Mouse (Mus musculus): Measurements from ENCODE around the gene Alg1.

DNA sequence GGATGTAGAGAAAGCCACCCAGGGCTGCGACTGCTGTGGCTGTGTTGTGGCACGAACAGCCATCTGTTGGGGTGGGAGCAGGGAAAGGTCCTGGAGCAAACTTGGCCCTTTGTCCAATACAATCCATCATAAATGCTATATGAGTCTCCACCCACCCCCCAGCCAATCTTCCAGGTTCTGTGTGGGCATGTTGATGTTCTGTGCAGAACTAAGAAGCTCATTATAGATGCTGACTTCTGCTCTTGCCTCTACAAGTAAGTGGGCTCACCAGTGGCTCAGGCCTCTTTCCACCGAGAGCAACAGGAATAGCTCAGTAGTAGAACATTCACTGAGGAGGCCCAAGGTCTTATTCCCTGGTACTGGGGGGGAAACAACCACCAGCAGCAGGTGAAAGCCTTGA lies 21.3 kb upstream of the Alg1 start:
- no peak for TF ChIP-seq CTCF (IDR thresholded peaks at IDR 0.05; ENCODE audit: extremely low read depth, insufficient read length, insufficient replicate concordance, low read depth, low read length)
- no peak for TF ChIP-seq POLR2A (IDR thresholded peaks at IDR 0.05; ENCODE audit: low read depth, low read length)

Measured in small intestine, adult 2 months (tissue).